Mouse (Mus musculus) MEL (cell line): ENCODE measurements around the gene Acp4. TPM values are rescaled to one million over a fixed set of nuclear protein-coding genes. Genes with fewer than 3 reads are reported as not detected.

Experiments used
- DNase-seq: peaks from one replicate; pipeline ENCODE4 v3.0.0; 2011; ENCODE audit warnings: low read depth, low spot score
- H3K27ac ChIP-seq: 2 replicates; pipeline ENCODE4 v1.5.1; 2012; ENCODE audit warnings: low read depth, mild to moderate bottlenecking, control low read depth, low read length, moderate library complexity; ENCODE audit not compliant: control insufficient read depth
- H3K27me3 ChIP-seq, 2 experiments: fragments of 150-350 bp in 1 of 2; sonication (generic) in 1 of 2; 2 replicates each; pipeline ENCODE4 v1.6.1; 2012; ENCODE audit warnings: low read length in 2 of 2, mild to moderate bottlenecking in 2 of 2, improper control_type of control experiment in 1 of 2, moderate library complexity in 1 of 2; ENCODE audit not compliant: insufficient read depth in 2 of 2, control insufficient read depth in 1 of 2
- H3K36me3 ChIP-seq, 2 experiments: 2 replicates each; pipeline ENCODE4 v1.6.1; 2012 to 2014; ENCODE audit warnings: low read length in 2 of 2, improper control_type of control experiment in 1 of 2, inconsistent platforms in 1 of 2, mild to moderate bottlenecking in 1 of 2; ENCODE audit not compliant: insufficient read depth in 2 of 2, control insufficient read depth in 1 of 2
- H3K4me1 ChIP-seq, 2 experiments: fragments of 150-350 bp in 1 of 2; sonication (generic) in 1 of 2; 2 replicates each; pipeline ENCODE4 v1.6.1; 2012; ENCODE audit warnings: low read length in 2 of 2, improper control_type of control experiment in 1 of 2, mild to moderate bottlenecking in 1 of 2; ENCODE audit not compliant: insufficient read depth in 2 of 2, control insufficient read depth in 1 of 2
- H3K4me3 ChIP-seq, 2 experiments: fragments of 150-350 bp in 1 of 2; sonication (generic) in 1 of 2; 2 replicates each; pipeline ENCODE4 v1.5.1; 2012; ENCODE audit warnings: low read depth in 2 of 2, low read length in 2 of 2, mild to moderate bottlenecking in 2 of 2, moderate library complexity in 2 of 2, control low read depth in 1 of 2, improper control_type of control experiment in 1 of 2; ENCODE audit not compliant: control insufficient read depth in 1 of 2, insufficient read depth in 1 of 2
- H3K79me2 ChIP-seq: 2 replicates; pipeline ENCODE4 v1.6.1; 2012; ENCODE audit warnings: mild to moderate bottlenecking, low read length, moderate library complexity; ENCODE audit not compliant: control insufficient read depth, poor library complexity, insufficient read depth
- H3K9ac ChIP-seq: 2 replicates; pipeline ENCODE4 v1.6.1; 2012; ENCODE audit warnings: low read depth, mild to moderate bottlenecking, control low read depth, low read length, moderate library complexity; ENCODE audit not compliant: control insufficient read depth, poor library complexity, severe bottlenecking
- H3K9me3 ChIP-seq: fragments of 150-350 bp; sonication (generic); replicated peaks from 2 replicates; pipeline ENCODE4 v1.6.1; 2012; ENCODE audit warnings: mild to moderate bottlenecking, low read length, improper control_type of control experiment, moderate library complexity; ENCODE audit not compliant: insufficient read depth
- CHD2 ChIP-seq: IDR thresholded peaks from 2 replicates; pipeline ENCODE4 v1.6.1; 2011; ENCODE audit warnings: low read length, improper control_type of control experiment
- CTCF ChIP-seq, 3 experiments: IDR thresholded peaks in 2 of 3; conservative IDR thresholded peaks in 1 of 3; 2 replicates each; pipeline ENCODE4 v1.5.1; 2011 to 2012; ENCODE audit warnings: low read length in 3 of 3, low read depth in 2 of 3, mild to moderate bottlenecking in 2 of 3, improper control_type of control experiment in 1 of 3, inconsistent platforms in 1 of 3, mixed read lengths in 1 of 3, moderate library complexity in 1 of 3; ENCODE audit not compliant: control insufficient read depth in 1 of 3, insufficient read depth in 1 of 3, poor library complexity in 1 of 3, severe bottlenecking in 1 of 3
- E2F4 ChIP-seq: IDR thresholded peaks from 2 replicates; pipeline ENCODE4 v1.6.1; 2011; ENCODE audit warnings: low read depth, low read length, improper control_type of control experiment, borderline replicate concordance
- ELF1 ChIP-seq: IDR thresholded peaks from 2 replicates; pipeline ENCODE4 v1.6.1; 2014; ENCODE audit warnings: low read depth, mild to moderate bottlenecking, inconsistent platforms, low read length, improper control_type of control experiment, moderate library complexity
- EP300 ChIP-seq, 2 experiments: IDR thresholded peaks; 2 replicates each; pipeline ENCODE4 v1.6.1; 2011; ENCODE audit warnings: improper control_type of control experiment in 2 of 2, low read length in 2 of 2, low read depth in 1 of 2, mild to moderate bottlenecking in 1 of 2
- ETS1 ChIP-seq: IDR thresholded peaks from 2 replicates; pipeline ENCODE4 v1.6.1; 2012; ENCODE audit warnings: low read depth, mild to moderate bottlenecking, inconsistent platforms, low read length, improper control_type of control experiment, moderate library complexity
- GABPA ChIP-seq: IDR thresholded peaks from 2 replicates; pipeline ENCODE4 v1.6.1; 2012; ENCODE audit warnings: low read depth, mild to moderate bottlenecking, inconsistent platforms, low read length, improper control_type of control experiment, moderate library complexity
- HCFC1 ChIP-seq: IDR thresholded peaks from 2 replicates; pipeline ENCODE4 v1.6.1; 2012; ENCODE audit warnings: low read depth, mild to moderate bottlenecking, inconsistent platforms, low read length, improper control_type of control experiment, moderate library complexity
- MAFK ChIP-seq: IDR thresholded peaks from 2 replicates; pipeline ENCODE4 v1.6.1; 2011; ENCODE audit warnings: low read depth, mild to moderate bottlenecking, low read length, improper control_type of control experiment, borderline replicate concordance
- MAZ ChIP-seq: IDR thresholded peaks from 2 replicates; pipeline ENCODE4 v1.6.1; 2012; ENCODE audit warnings: low read depth, mild to moderate bottlenecking, inconsistent platforms, low read length, improper control_type of control experiment
- MYC ChIP-seq: IDR thresholded peaks from 2 replicates; pipeline ENCODE4 v1.6.1; 2011; ENCODE audit warnings: low read depth, mild to moderate bottlenecking, low read length, improper control_type of control experiment, moderate library complexity
- NRF1 ChIP-seq: IDR thresholded peaks from 2 replicates; pipeline ENCODE4 v1.6.1; 2014; ENCODE audit warnings: low read depth, mild to moderate bottlenecking, inconsistent platforms, low read length, improper control_type of control experiment, moderate library complexity; ENCODE audit not compliant: poor library complexity, insufficient read depth, severe bottlenecking
- POLR2A ChIP-seq, 2 experiments: IDR thresholded peaks; 2 replicates each; pipeline ENCODE4 v1.6.1; 2011 to 2012; ENCODE audit warnings: low read length in 2 of 2, mild to moderate bottlenecking in 2 of 2, control low read depth in 1 of 2, improper control_type of control experiment in 1 of 2, low read depth in 1 of 2, moderate library complexity in 1 of 2; ENCODE audit not compliant: control insufficient read depth in 1 of 2, insufficient read depth in 1 of 2, poor library complexity in 1 of 2
- POLR2AphosphoS2 ChIP-seq: IDR thresholded peaks from 2 replicates; pipeline ENCODE4 v1.6.1; 2011; ENCODE audit warnings: low read length, improper control_type of control experiment
- POLR2AphosphoS5 ChIP-seq: IDR thresholded peaks from 2 replicates; pipeline ENCODE4 v1.6.1; 2012; ENCODE audit warnings: low read depth, borderline replicate concordance, mild to moderate bottlenecking, inconsistent platforms, low read length, moderate library complexity, mixed read lengths
- RCOR1 ChIP-seq: IDR thresholded peaks from 2 replicates; pipeline ENCODE4 v1.6.1; 2012; ENCODE audit warnings: low read depth, mild to moderate bottlenecking, inconsistent platforms, low read length, improper control_type of control experiment
- SIN3A ChIP-seq: IDR thresholded peaks from 2 replicates; pipeline ENCODE4 v1.6.1; 2012; ENCODE audit warnings: low read length, improper control_type of control experiment, inconsistent platforms
- SMC3 ChIP-seq: IDR thresholded peaks from 2 replicates; pipeline ENCODE4 v1.6.1; 2011; ENCODE audit warnings: low read depth, low read length, improper control_type of control experiment
- TCF12 ChIP-seq: IDR thresholded peaks from 2 replicates; pipeline ENCODE4 v1.6.1; 2014; ENCODE audit warnings: low read depth, mild to moderate bottlenecking, inconsistent platforms, low read length, improper control_type of control experiment, moderate library complexity
- UBTF ChIP-seq: IDR thresholded peaks from 2 replicates; pipeline ENCODE4 v1.6.1; 2012; ENCODE audit warnings: low read depth, mild to moderate bottlenecking, inconsistent platforms, low read length, improper control_type of control experiment, moderate library complexity, borderline replicate concordance; ENCODE audit not compliant: insufficient read depth
- USF1 ChIP-seq: IDR thresholded peaks from 2 replicates; pipeline ENCODE4 v1.6.1; 2014; ENCODE audit warnings: low read depth, mild to moderate bottlenecking, inconsistent platforms, low read length, improper control_type of control experiment, moderate library complexity
- ZKSCAN1 ChIP-seq: IDR thresholded peaks from 2 replicates; pipeline ENCODE4 v1.6.1; 2012; ENCODE audit warnings: low read depth, mild to moderate bottlenecking, inconsistent platforms, low read length, improper control_type of control experiment, moderate library complexity
- ZNF384 ChIP-seq: IDR thresholded peaks from 2 replicates; pipeline ENCODE4 v1.6.1; 2012; ENCODE audit warnings: low read depth, mild to moderate bottlenecking, inconsistent platforms, low read length, improper control_type of control experiment
- polyA plus RNA-seq, 2 experiments: library from polyadenylated mRNA; stranded (reverse) in 1 of 2; unstranded in 1 of 2; fragments of >175 nt in 1 of 2; fragments of >200 nt in 1 of 2; gene quantifications; 2 replicates each; pipeline versions ENCODE4 v1.2.1 to v1.2.4; 2012; ENCODE audit warnings: low replicate concordance in 2 of 2, low read depth in 1 of 2; ENCODE audit not compliant: insufficient read length in 2 of 2, insufficient read depth in 1 of 2, missing spikeins in 1 of 2
- total RNA-seq: library from RNA; depleted of rRNA; stranded (reverse); fragments of 300-350 nt; gene quantifications from 2 replicates; pipeline ENCODE4 v1.2.3, GENCODE M21; 2012

The Acp4 gene
- total and polyA plus RNA-seq, 3 experiments = 0.12 to 0.14 TPM; not detected in 1

DNA sequence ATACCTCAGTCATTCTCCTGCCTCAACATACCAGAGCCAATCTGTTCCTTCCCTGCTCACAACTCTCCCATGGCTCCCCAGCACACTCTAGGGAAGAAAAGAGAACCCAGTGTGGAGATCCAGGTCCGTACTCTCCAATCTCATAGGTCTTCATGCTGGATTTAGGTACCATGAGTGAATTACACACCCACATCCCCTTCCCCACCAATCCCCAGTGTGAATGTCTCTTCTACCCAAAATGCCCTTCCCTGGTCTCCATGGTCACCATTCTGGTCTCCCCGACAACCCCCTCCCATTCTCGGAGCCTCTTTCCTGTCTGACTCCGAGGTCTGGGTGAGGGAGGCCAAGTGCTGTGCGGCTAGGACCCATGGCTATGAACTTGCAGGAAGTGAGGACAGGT is 4.0 kb upstream of the Acp4 start, which contains the start of gene Gm15517:
Gene Gm15517 (plus strand): TSS at position 301 of the 400 bp plus-strand sequence.
- no peaks in the 10 kb centered on the region for H3K27me3 ChIP-seq
- TF ChIP-seq TCF12 = no peak
- no peak for TF ChIP-seq ETS1
- TF ChIP-seq POLR2A (IDR thresholded peaks at IDR 0.05; ENCODE audit: control insufficient read depth in 1 of 2, insufficient read depth in 1 of 2, low read depth in 1 of 2, low read length in 2 of 2, poor library complexity in 1 of 2) = no peak
- no peak for TF ChIP-seq RCOR1
- TF ChIP-seq POLR2AphosphoS5 = no peak
- TF ChIP-seq GABPA = no peak
- no peak for TF ChIP-seq ZNF384
- no peak for TF ChIP-seq NRF1
- TF ChIP-seq ELF1 = no peak
- no peak for TF ChIP-seq MYC
- H3K4me1 ChIP-seq = no peaks in the 10 kb centered on the region
- no peak within 1 kb of the TSS for H3K4me3 ChIP-seq
- H3K79me2 ChIP-seq = no peaks in the 10 kb centered on the region
- no peaks in the 10 kb centered on the region for H3K9me3 ChIP-seq
- no peak within 1 kb of the TSS for H3K9ac ChIP-seq
- H3K27ac ChIP-seq = no peak within 1 kb of the TSS
- no peak for DNase-seq
- H3K36me3 ChIP-seq = no peaks in the 10 kb centered on the region

DNA sequence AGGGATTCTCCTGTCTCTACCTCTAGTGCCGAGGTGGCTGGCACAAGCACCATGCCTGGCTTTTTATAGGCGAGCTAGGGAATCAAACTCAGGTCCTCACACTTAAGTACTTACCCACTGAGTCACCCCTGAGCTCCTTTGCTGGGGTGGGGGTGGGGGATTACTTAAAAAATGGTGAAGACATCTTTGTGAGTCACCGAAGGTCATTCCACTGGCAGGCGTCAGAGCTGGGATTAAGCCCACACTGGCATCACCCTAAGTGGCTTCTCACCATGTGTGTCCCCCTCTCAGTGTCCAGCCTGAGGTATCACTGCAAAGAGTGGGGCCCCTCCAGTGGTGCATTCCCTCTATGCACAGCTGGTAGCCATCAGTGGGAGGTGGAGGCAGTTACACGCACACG is 3.2 kb upstream of the Acp4 start:
- Histone ChIP-seq H3K4me3 (no peak overlapping the region), H3K4me1 (no peaks in the 10 kb centered on the region), H3K9ac (no peak overlapping the region), H3K27ac (no peak overlapping the region), H3K9me3 (no peaks in the 10 kb centered on the region), H3K36me3 (no peaks in the 10 kb centered on the region), H3K27me3 (no peaks in the 10 kb centered on the region), H3K79me2 (no peaks in the 10 kb centered on the region)
- no peak for DNase-seq
- TF ChIP-seq CTCF (IDR thresholded peaks at IDR 0.05 in 2 of 3, conservative IDR thresholded peaks at IDR 0.05 in 1 of 3; ENCODE audit: control insufficient read depth in 1 of 3, insufficient read depth in 1 of 3, low read depth in 2 of 3, low read length in 3 of 3, poor library complexity in 1 of 3, severe bottlenecking in 1 of 3) (no peak), RCOR1 (no peak), SIN3A (no peak), ZKSCAN1 (no peak), EP300 (IDR thresholded peaks at IDR 0.05; ENCODE audit: low read depth in 1 of 2, low read length in 2 of 2) (no peak), E2F4 (no peak), MYC (no peak), GABPA (no peak), CHD2 (no peak), USF1 (no peak), MAFK (no peak), UBTF (no peak), MAZ (no peak), ETS1 (no peak), POLR2AphosphoS5 (no peak), SMC3 (no peak), POLR2AphosphoS2 (no peak), HCFC1 (no peak)
